Mouse (Mus musculus) small intestine, adult 2 months (tissue): ENCODE results near the gene Atoh7. TPM values are rescaled to one million over a fixed set of nuclear protein-coding genes. Genes with fewer than 3 reads are reported as not detected.

Source experiments
- H3K27ac ChIP-seq: fragments of 200-500 bp; 2 replicates; pipeline ENCODE4 v1.5.1; 2012; ENCODE audit warnings: low read depth, low read length, control low read depth, inconsistent platforms; ENCODE audit not compliant: insufficient read depth
- H3K27me3 ChIP-seq: fragments of 200-500 bp; 2 replicates; pipeline ENCODE4 v1.6.1; 2012; ENCODE audit warnings: mild to moderate bottlenecking, moderate library complexity, low read length, inconsistent platforms; ENCODE audit not compliant: control insufficient read depth, insufficient read depth
- H3K36me3 ChIP-seq: fragments of 200-500 bp; 2 replicates; pipeline ENCODE4 v1.6.1; 2012; ENCODE audit warnings: mild to moderate bottlenecking, low read length, control low read depth, inconsistent platforms; ENCODE audit not compliant: control insufficient read depth, insufficient read depth
- H3K4me1 ChIP-seq: fragments of 200-500 bp; 2 replicates; pipeline ENCODE4 v1.6.1; 2012; ENCODE audit warnings: low read length, inconsistent platforms, mixed read lengths; ENCODE audit not compliant: control insufficient read depth, insufficient read depth, insufficient read length
- H3K4me3 ChIP-seq: fragments of 200-500 bp; 2 replicates; pipeline ENCODE4 v1.5.1; 2012; ENCODE audit warnings: low read depth, mild to moderate bottlenecking, control low read depth, inconsistent platforms, low read length, moderate library complexity
- CTCF ChIP-seq: fragments of 200-500 bp; IDR thresholded peaks from 2 replicates; pipeline ENCODE4 v1.5.1; 2012; ENCODE audit warnings: low read depth, mild to moderate bottlenecking, control low read depth, inconsistent platforms, low read length, moderate library complexity, mixed read lengths; ENCODE audit not compliant: insufficient replicate concordance, insufficient read length; ENCODE audit errors: extremely low read depth
- POLR2A ChIP-seq: fragments of 200-500 bp; IDR thresholded peaks from 2 replicates; pipeline ENCODE4 v1.6.1; 2012; ENCODE audit warnings: low read depth, mild to moderate bottlenecking, control low read depth, inconsistent platforms, low read length, moderate library complexity
- WGBS: fragments of 180-500 bp; shearing (Covaris S2); methylation state at CpG from one replicate; pipeline ENCODE4 v1.1.7; 2018; 5-methylcytosine and 5-hydroxymethylcytosine counted together
- polyA plus RNA-seq: library from polyadenylated mRNA; depleted of rRNA; stranded (reverse); fragments of >200 nt; gene quantifications from 2 replicates; pipeline ENCODE4 v1.2.3, GENCODE M21; 2012

The Atoh7 gene
- polyA plus RNA-seq, 1 experiment, result not detected

GRCm38 (mm10) chr10:63065988-63066387 is 33.5 kb upstream of the Atoh7 start:
- peak overlapping the region; percentile 53; the same call in 1 of the 2 replicates for H3K27ac ChIP-seq
- WGBS, result 11% methylated on average over 5 of the region's 5 CpGs
- H3K4me1 ChIP-seq, result peaks cover 16% of the 10 kb centered on the region; the same call in 1 of the 2 replicates
- H3K27me3 ChIP-seq, result no peaks in the 10 kb centered on the region
- H3K36me3 ChIP-seq, result no peaks in the 10 kb centered on the region; the same call in 1 of the 2 replicates
- peak overlapping the region; percentile 6; the same call in 1 of the 2 replicates for H3K4me3 ChIP-seq
- TF ChIP-seq POLR2A (no peak), CTCF (peak; percentile 95)

- WGBS, result 62% methylated on average over 10 of the region's 10 CpGs
- H3K27me3 ChIP-seq, result no peaks in the 10 kb centered on the region; the same call in 1 of the 2 replicates
- H3K27ac ChIP-seq, result no peak overlapping the region
- no peaks in the 10 kb centered on the region for H3K36me3 ChIP-seq
- no peak overlapping the region for H3K4me3 ChIP-seq
- TF ChIP-seq POLR2A (no peak), CTCF (no peak)
- H3K4me1 ChIP-seq, result peaks cover 2% of the 10 kb centered on the region; the same call in 1 of the 2 replicates
Measured at GRCm38 (mm10) chr10:63086304-63086703, 13.1 kb upstream of the Atoh7 start.

DNA sequence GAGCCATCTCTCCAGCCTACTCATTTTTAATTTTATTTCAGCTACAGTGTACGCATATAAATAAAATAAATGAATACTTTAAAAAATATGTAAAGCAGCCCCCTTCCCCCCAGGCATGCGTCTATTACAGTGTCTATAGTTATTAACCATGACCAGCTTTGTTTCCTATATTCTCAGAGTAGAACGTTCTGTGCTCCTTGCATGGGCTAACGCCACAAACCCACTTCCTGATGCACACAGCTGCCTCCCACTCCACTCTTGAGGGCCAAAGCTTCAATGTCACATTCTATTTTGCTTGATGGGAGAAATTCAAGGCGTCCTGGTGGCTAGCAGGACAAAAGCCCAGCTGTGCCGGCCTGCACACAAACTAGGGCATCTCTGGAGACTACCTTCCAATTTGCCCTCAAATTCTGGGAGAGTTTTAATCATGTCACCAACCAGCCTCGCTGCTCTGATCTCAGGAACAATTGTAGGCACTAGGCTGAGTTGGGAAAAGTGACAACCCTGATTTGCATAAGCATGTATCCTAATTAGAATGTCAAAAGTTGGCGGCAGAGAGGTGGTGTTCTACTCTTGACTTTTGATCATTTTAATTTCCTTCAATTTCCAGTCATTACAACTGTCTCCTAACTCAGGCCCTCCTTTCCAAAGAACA is 10.2 kb upstream of the Atoh7 start:
- H3K27ac ChIP-seq, result no peak overlapping the region
- no peaks in the 10 kb centered on the region; the same call in 1 of the 2 replicates for H3K27me3 ChIP-seq
- H3K4me3 ChIP-seq, result peak overlapping the region; percentile 32; the same call in 1 of the 2 replicates
- no peaks in the 10 kb centered on the region for H3K36me3 ChIP-seq
- TF ChIP-seq POLR2A, result no peak
- TF ChIP-seq CTCF, result no peak
- H3K4me1 ChIP-seq, result peaks cover 2% of the 10 kb centered on the region; the same call in 1 of the 2 replicates
- 65% methylated on average over 8 of the region's 8 CpGs for WGBS

DNA sequence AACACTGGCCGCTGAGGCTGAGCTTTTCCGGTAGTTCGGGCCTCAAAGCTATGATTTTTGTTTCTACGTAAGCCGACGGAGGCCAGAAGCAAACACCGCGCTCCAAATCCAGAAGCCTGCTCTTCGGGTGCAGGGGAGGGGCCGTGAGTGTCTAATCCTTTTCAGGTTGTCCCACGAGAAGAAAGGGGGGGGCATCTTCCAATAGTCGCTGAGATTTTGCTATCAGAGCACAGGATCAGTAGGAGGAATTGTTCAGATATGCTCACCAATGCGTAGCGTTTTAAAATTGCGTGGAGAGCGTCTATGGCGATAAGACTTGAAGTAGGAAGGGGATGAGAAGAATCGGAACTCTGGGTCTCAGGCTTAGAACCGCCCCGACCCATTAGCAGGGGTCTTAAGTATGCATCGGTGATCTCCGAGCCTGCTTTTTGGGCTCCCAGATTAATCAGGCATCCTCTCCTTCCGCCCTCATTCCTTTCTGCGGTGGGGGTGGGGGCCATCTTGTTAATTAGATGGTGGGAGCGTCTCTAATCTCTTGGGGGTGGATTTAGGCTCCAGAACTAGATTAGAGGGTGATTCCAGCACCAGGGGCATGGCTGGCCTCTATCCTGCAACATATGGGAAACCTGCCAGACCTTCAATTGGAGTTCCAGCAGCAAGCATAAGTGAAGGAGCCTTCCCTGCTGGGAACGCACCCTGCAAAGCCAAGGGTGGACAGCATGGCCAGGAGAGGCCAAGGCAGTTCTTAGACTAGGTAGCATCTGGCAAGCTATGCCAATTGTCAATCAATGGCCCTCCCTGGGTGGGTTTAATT is 9.5 kb upstream of the Atoh7 start:
- H3K4me1 ChIP-seq, result peaks cover 2% of the 10 kb centered on the region; the same call in 1 of the 2 replicates
- H3K27ac ChIP-seq, result no peak overlapping the region
- peak overlapping the region; percentile 32 for H3K4me3 ChIP-seq
- WGBS, result 13% methylated on average over 26 of the region's 26 CpGs
- no peaks in the 10 kb centered on the region; the same call in 1 of the 2 replicates for H3K27me3 ChIP-seq
- no peak for TF ChIP-seq POLR2A
- TF ChIP-seq CTCF, result no peak
- no peaks in the 10 kb centered on the region for H3K36me3 ChIP-seq

GRCm38 (mm10) chr10:63091915-63092314 is 7.5 kb upstream of the Atoh7 start:
- TF ChIP-seq CTCF (no peak), POLR2A (no peak)
- 47% methylated on average over 7 of the region's 7 CpGs for WGBS
- H3K27ac ChIP-seq, result no peak overlapping the region
- no peak overlapping the region for H3K4me3 ChIP-seq
- H3K36me3 ChIP-seq, result no peaks in the 10 kb centered on the region
- no peaks in the 10 kb centered on the region for H3K4me1 ChIP-seq
- no peaks in the 10 kb centered on the region; the same call in 1 of the 2 replicates for H3K27me3 ChIP-seq

DNA sequence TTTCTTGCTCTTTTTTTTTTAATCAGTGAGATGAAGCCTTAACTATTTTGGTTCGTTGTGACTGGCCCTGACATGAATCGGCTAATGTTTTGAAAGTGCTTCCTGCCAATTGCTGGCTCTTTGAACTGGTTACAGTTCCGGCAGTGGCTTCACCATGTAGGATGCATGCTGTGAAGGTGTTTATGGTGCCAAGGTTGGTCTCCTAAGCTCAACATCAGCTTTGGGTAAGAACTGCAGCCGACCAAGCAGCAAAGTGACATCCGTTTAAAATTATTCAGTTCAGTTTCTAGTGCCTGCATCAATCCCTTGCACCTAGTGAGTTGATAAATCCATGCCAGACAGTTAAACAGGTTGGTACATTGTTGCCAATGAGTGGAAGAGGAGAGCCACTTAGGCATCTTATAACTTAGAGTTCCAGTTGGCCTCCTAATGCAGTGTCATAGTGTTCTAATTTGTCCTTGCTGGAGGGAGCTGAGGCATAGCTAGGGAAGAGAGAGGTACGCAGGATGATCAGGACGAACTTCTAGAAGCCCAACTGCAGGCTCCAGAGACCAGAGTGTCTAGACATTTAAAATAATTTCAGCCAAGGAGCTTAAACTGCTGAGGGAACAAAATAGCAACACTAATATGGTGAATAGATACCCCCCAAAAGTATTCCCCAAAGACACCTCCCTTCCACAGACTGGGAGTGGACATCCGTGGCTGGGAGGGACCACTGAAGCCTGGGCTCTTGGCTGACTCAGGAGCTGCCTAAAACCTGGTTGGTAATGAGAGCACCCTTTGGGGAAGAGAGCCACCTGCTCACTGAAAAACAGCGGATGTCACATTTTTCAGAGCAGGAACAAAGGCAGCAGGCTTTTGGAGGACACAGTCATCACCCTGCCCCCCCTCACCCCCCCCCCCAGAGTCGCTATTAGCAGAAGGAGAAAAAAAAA is 6.6 kb upstream of the Atoh7 start:
- H3K4me1 ChIP-seq, result no peaks in the 10 kb centered on the region
- H3K27ac ChIP-seq, result no peak overlapping the region
- 76% methylated on average over 10 of the region's 10 CpGs for WGBS
- peaks cover 2% of the 10 kb centered on the region; the same call in 1 of the 2 replicates for H3K27me3 ChIP-seq
- TF ChIP-seq POLR2A (no peak), CTCF (no peak)
- H3K4me3 ChIP-seq, result no peak overlapping the region
- H3K36me3 ChIP-seq, result no peaks in the 10 kb centered on the region
